Mouse (Mus musculus): ENCODE results near the gene M1ap. TPM values are rescaled to one million over a fixed set of nuclear protein-coding genes. Genes with fewer than 3 reads are reported as not detected.

The M1ap gene
- polyA plus RNA-seq, 1 experiment from 2014 or later = 0.31 TPM

Small RNA genes lying within 50 kb of the gene (microRNA-seq; reads per million reads assigned to microRNA genes)
- gene Mir7040 = not detected

Other genes starting within 250 kb of the M1ap start
- gene Pole4, start 241.5 kb upstream of the M1ap start, polyA plus RNA-seq (2016; fragmentation: Nextera tagmentation; extraction: Ambion mirVana) = 103 and 105 TPM in 2 replicates
- 14.8 and 16.0 TPM in 2 replicates for gene Hk2, start 172.4 kb upstream of the M1ap start, polyA plus RNA-seq (2016; fragmentation: Nextera tagmentation; extraction: Ambion mirVana)
- gene Sema4f, start 7.1 kb upstream of the M1ap start, polyA plus RNA-seq (2016; fragmentation: Nextera tagmentation; extraction: Ambion mirVana) = 7.0 and 7.7 TPM in 2 replicates
- gene Dok1, start 86.6 kb downstream of the M1ap start, polyA plus RNA-seq (2016; fragmentation: Nextera tagmentation; extraction: Ambion mirVana) = 11.0 and 11.8 TPM in 2 replicates
- gene Loxl3, start 87.3 kb downstream of the M1ap start, polyA plus RNA-seq (2016; fragmentation: Nextera tagmentation; extraction: Ambion mirVana) = 17.9 and 21.9 TPM in 2 replicates
- 154 and 167 TPM in 2 replicates for gene Aup1, start 107.6 kb downstream of the M1ap start, polyA plus RNA-seq (2016; fragmentation: Nextera tagmentation; extraction: Ambion mirVana)
- 74.1 and 77.8 TPM in 2 replicates for gene Htra2, start 108.4 kb downstream of the M1ap start, polyA plus RNA-seq (2016; fragmentation: Nextera tagmentation; extraction: Ambion mirVana)
- 1.5 and 1.6 TPM in 2 replicates for gene Dqx1, start 110.9 kb downstream of the M1ap start, polyA plus RNA-seq (2016; fragmentation: Nextera tagmentation; extraction: Ambion mirVana)
- 8.2 and 11.8 TPM in 2 replicates for gene Tlx2, start 123.4 kb downstream of the M1ap start, polyA plus RNA-seq (2016; fragmentation: Nextera tagmentation; extraction: Ambion mirVana)
- gene Pcgf1, start 131.0 kb downstream of the M1ap start, polyA plus RNA-seq (2016; fragmentation: Nextera tagmentation; extraction: Ambion mirVana) = 41.0 and 44.4 TPM in 2 replicates
- gene Lbx2, start 139.5 kb downstream of the M1ap start, polyA plus RNA-seq (2016; fragmentation: Nextera tagmentation; extraction: Ambion mirVana) = 0.57 and 1.1 TPM in 2 replicates
- 2.9 and 4.1 TPM in 2 replicates for gene Ccdc142, start 154.7 kb downstream of the M1ap start, polyA plus RNA-seq (2016; fragmentation: Nextera tagmentation; extraction: Ambion mirVana)
- gene Gm42688, start 154.7 kb downstream of the M1ap start, polyA plus RNA-seq (2016; fragmentation: Nextera tagmentation; extraction: Ambion mirVana) = 3.5 and 4.2 TPM in 2 replicates
- gene Mrpl53, start 162.1 kb downstream of the M1ap start, polyA plus RNA-seq (2016; fragmentation: Nextera tagmentation; extraction: Ambion mirVana) = 132 and 139 TPM in 2 replicates
- 54.9 and 55.2 TPM in 2 replicates for gene Mogs, start 168.6 kb downstream of the M1ap start, polyA plus RNA-seq (2016; fragmentation: Nextera tagmentation; extraction: Ambion mirVana)
- 193 and 204 TPM in 2 replicates for gene Wbp1, start 174.7 kb downstream of the M1ap start, polyA plus RNA-seq (2016; fragmentation: Nextera tagmentation; extraction: Ambion mirVana)
- gene Ino80b, start 178.5 kb downstream of the M1ap start, polyA plus RNA-seq (2016; fragmentation: Nextera tagmentation; extraction: Ambion mirVana) = 17.9 and 21.4 TPM in 2 replicates
- 51.3 and 54.6 TPM in 2 replicates for gene Rtkn, start 188.6 kb downstream of the M1ap start, polyA plus RNA-seq (2016; fragmentation: Nextera tagmentation; extraction: Ambion mirVana)
- gene Wdr54, start 209.5 kb downstream of the M1ap start, polyA plus RNA-seq (2016; fragmentation: Nextera tagmentation; extraction: Ambion mirVana) = 10.0 and 11.3 TPM in 2 replicates
- 2.8 and 2.9 TPM in 2 replicates for gene 1700003E16Rik, start 209.5 kb downstream of the M1ap start, polyA plus RNA-seq (2016; fragmentation: Nextera tagmentation; extraction: Ambion mirVana)
- gene Dctn1, start 219.0 kb downstream of the M1ap start, polyA plus RNA-seq (2016; fragmentation: Nextera tagmentation; extraction: Ambion mirVana) = 121 and 126 TPM in 2 replicates

Data from embryonic facial prominence, embryonic 12.5 days (tissue).